Mouse (Mus musculus) kidney, embryonic 15.5 days (tissue): Measurements from ENCODE around the gene Pgf. TPM values are rescaled to one million over a fixed set of nuclear protein-coding genes. Genes with fewer than 3 reads are reported as not detected.

Experiments
- ATAC-seq: fragments of 200-750 bp; cut with Nextera tagmentation; replicated peaks from 2 replicates; pipeline ENCODE4 v1.8.0; 2017; ENCODE audit warnings: moderate TSS enrichment; ENCODE audit not compliant: low FRiP score
- H3K27ac ChIP-seq: fragments of 300-500 bp; sonication (generic); 2 replicates; pipeline ENCODE4 v1.5.1; 2015; ENCODE audit warnings: mild to moderate bottlenecking, inconsistent platforms
- H3K27me3 ChIP-seq: fragments of 300-500 bp; sonication (generic); 2 replicates; pipeline ENCODE4 v1.6.1; 2015; ENCODE audit warnings: inconsistent platforms
- H3K36me3 ChIP-seq: fragments of 300-500 bp; sonication (generic); 2 replicates; pipeline ENCODE4 v1.6.1; 2015; ENCODE audit warnings: inconsistent platforms
- H3K4me1 ChIP-seq: fragments of 300-500 bp; sonication (generic); 2 replicates; pipeline ENCODE4 v1.6.1; 2015; ENCODE audit warnings: inconsistent platforms
- H3K4me2 ChIP-seq: fragments of 300-500 bp; sonication (generic); 2 replicates; pipeline ENCODE4 v1.6.1; 2015; ENCODE audit warnings: moderate library complexity, mild to moderate bottlenecking, inconsistent platforms
- H3K4me3 ChIP-seq: fragments of 300-500 bp; sonication (generic); replicated peaks from 2 replicates; pipeline ENCODE4 v1.5.1; 2015; ENCODE audit warnings: mild to moderate bottlenecking, inconsistent platforms
- H3K9ac ChIP-seq: fragments of 300-500 bp; sonication (generic); 2 replicates; pipeline ENCODE4 v1.6.1; 2015; ENCODE audit warnings: mild to moderate bottlenecking, inconsistent platforms
- H3K9me3 ChIP-seq: fragments of 300-500 bp; sonication (generic); replicated peaks from 2 replicates; pipeline ENCODE4 v1.6.1; 2016; ENCODE audit warnings: inconsistent platforms
- WGBS: fragments of 180-500 bp; shearing (Covaris S2); methylation state at CpG from one replicate; pipeline ENCODE4 v1.1.7; 2015; ENCODE audit warnings: mixed read lengths; 5-methylcytosine and 5-hydroxymethylcytosine counted together
- polyA plus RNA-seq: library from polyadenylated mRNA; unstranded; fragments of >200 nt; fragmentation: Nextera tagmentation; extraction: Ambion mirVana; gene quantifications from 2 replicates; pipeline ENCODE4 v1.2.1, GENCODE M21; 2015

The Pgf gene
- polyA plus RNA-seq, 1 experiment from 2014 or later, result 18.8 TPM

DNA sequence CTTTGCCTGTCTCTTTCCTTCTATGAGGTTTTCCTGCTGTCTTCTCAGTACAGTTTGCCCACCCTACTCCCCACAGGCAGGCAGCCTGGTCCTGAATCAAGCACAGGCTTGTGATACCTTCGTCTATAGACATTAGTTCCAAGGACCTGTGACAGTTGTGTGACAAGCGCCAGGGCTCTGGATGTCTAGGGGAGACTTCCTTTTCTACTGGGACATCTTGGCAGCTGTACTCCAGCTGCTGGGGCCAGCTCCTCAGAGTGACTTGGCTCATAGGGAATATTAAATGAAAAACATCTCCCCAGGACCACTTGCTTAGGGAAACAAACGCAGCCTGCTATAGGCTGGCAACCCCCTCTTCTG lies 6.7 kb downstream of the Pgf start:
- no peak for ATAC-seq
- H3K36me3 ChIP-seq, result peaks cover 12% of the 10 kb centered on the region; the same call in 1 of the 2 replicates
- H3K4me1 ChIP-seq, result peaks cover 25% of the 10 kb centered on the region
- WGBS, result 82% methylated on average over 3 of the region's 3 CpGs
- H3K9me3 ChIP-seq, result no peaks in the 10 kb centered on the region
- H3K4me2 ChIP-seq, result no peak overlapping the region
- no peak overlapping the region for H3K9ac ChIP-seq
- no peak overlapping the region for H3K27ac ChIP-seq
- no peaks in the 10 kb centered on the region for H3K27me3 ChIP-seq
- H3K4me3 ChIP-seq, result no peak overlapping the region

DNA sequence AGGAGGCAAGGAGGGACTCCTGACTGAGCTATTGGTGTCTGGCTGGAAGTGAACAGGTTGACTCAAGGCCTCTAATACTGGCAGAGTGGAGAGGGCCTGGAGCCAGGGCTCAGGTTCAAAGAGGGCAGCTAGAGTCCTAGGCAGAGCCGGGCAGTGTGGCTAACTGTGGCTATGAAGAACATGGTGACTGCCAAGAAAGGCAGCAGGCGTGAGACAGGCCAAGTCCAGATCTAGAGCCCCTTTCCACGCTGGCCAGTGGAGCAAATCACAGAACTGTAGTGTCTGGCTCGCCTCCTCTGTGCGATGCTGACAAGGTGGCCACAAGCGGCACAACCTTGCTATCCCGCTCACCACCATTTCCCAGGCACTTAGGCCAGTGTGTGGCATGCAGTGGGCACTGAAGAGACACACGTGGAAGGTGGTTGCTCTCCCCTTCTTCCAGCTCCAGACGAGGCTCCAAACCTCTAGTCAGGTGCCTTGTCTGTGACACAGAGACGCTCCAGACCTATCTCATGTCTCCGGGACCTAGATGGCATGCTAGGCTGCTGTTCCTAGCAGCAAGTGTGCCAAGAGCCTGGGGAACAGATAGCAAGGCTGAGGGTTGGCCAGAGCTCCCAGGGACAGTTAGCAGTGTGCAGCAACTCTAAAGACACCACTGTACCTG lies 7.2 kb downstream of the Pgf start:
- Histone ChIP-seq H3K9ac (no peak overlapping the region), H3K4me2 (no peak overlapping the region), H3K4me1 (peaks cover 20% of the 10 kb centered on the region), H3K4me3 (no peak overlapping the region), H3K27me3 (no peaks in the 10 kb centered on the region), H3K9me3 (no peaks in the 10 kb centered on the region), H3K27ac (no peak overlapping the region), H3K36me3 (peaks cover 12% of the 10 kb centered on the region; the same call in 1 of the 2 replicates)
- no peak for ATAC-seq
- WGBS, result 85% methylated on average over 11 of the region's 11 CpGs

DNA sequence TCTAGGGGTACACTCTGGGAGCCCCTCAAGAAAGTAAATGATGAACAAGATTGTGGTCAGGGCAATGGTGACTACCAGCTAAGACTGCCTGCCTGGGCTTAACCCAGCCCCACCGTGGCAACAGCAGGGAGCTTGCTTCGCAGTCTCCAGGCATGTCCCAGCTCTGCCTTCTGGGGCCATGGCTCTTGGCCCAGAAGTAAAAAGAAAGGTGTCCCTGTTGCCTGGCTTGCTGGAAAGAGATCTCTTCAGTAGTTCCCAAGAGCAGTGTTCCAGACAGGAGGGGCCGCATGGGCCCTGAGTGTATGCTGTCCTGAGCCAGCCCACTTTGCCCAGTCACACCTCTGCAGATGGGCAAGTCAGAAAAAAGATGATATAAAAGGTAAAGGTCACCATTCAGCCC lies 7.7 kb downstream of the Pgf start:
- Histone ChIP-seq H3K9me3 (no peaks in the 10 kb centered on the region), H3K4me1 (peaks cover 14% of the 10 kb centered on the region), H3K4me2 (peak overlapping the region; percentile 41; the same call in 1 of the 2 replicates), H3K27me3 (no peaks in the 10 kb centered on the region), H3K27ac (no peak overlapping the region), H3K36me3 (peaks cover 12% of the 10 kb centered on the region; the same call in 1 of the 2 replicates), H3K9ac (no peak overlapping the region), H3K4me3 (no peak overlapping the region)
- ATAC-seq, result no peak
- WGBS, result 65% methylated on average over 3 of the region's 3 CpGs

DNA sequence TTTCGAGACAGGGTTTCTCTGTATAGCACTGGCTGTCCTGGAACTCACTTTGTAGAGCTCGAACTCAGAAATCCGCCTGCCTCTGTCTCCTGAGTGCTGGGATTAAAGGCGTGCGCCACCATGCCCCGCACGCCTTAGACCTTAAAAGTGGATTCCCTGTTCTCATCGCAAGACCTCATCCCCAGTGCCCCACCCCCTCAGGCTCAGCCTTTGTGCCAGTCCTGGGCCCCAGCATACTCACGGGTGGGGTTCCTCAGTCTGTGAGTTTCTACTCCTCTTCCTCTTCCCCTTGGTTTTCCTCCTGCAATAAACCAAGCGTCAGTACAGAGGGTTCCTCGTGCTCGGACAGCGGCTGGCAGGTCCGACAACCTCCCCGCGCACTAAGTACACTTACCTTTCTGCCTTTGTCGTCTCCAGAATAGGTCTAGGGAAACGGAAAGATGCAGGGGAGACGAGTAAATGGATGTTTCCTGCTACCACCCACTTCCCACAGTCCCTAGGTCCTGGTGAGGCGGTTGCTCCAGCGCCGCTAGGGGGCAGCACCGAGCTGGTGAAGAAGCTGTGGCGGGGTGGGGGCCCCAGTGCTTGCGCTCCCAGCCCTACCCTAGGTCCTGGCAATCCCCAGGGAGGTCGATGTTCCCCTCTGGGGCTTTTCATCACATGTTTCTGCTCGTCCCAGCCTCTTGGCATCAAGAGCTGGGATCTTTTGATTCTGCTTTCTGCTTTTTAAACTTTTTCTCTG lies 8.3 kb downstream of the Pgf start:
- Histone ChIP-seq H3K27ac (no peak overlapping the region), H3K27me3 (no peaks in the 10 kb centered on the region), H3K4me3 (peak overlapping the region; percentile 7; the same call in 1 of the 2 replicates), H3K4me2 (peak overlapping the region; percentile 41), H3K36me3 (peaks cover 12% of the 10 kb centered on the region; the same call in 1 of the 2 replicates), H3K9ac (no peak overlapping the region; the same call in 1 of the 2 replicates), H3K4me1 (peaks cover 12% of the 10 kb centered on the region; the same call in 1 of the 2 replicates), H3K9me3 (no peaks in the 10 kb centered on the region)
- WGBS, result 29% methylated on average over 27 of the region's 27 CpGs
- ATAC-seq, result peak; percentile 61; the same call in 1 of the 2 replicates

DNA sequence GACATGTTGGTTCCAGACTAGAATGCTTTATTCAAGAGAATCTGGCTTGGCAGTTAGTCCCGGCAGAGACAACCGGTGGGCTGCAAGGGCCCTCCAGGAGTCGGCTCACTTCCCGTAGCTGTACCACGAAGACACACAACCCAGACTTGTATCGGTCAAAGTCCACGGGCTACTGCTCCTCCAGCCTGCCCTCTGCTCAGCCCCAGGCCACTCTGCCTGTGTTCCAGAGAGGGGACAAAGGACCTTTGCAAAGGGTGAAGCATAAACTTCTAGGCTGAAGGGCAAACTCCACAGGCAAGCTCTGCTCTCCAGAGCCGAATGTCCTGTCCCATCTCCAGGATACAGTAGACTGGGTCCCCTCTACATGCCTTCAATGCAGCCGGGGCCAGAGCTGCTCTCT lies 11.0 kb downstream of the Pgf start:
- Histone ChIP-seq H3K4me2 (no peak overlapping the region), H3K27me3 (no peaks in the 10 kb centered on the region), H3K4me3 (no peak overlapping the region), H3K9ac (no peak overlapping the region), H3K36me3 (peaks cover 12% of the 10 kb centered on the region; the same call in 1 of the 2 replicates), H3K9me3 (no peaks in the 10 kb centered on the region), H3K27ac (no peak overlapping the region), H3K4me1 (0 out of 2 replicates have a peak, but pooled peaks cover 6% of the 10 kb centered on the region)
- WGBS, result 92% methylated on average over 9 of the region's 9 CpGs
- ATAC-seq, result no peak

DNA sequence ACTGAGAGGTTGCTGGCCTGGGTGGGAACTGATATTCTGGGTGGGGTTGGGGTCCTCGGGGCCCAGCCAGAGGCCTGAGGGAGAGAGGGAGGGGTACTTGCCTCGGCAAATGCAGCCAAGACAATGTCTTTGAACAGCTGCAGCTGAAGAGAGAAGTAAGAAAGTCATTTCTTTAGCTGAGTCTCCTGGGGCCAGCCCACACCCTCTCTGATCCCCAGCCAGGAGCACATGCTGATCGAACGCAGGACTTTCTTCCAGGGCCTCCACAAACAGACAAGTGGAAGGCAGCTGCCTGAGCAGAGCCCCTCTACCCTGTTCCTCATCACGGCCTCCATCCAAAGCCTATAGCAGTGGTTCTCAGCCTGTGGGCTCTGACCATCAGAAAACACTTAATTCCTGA lies 12.6 kb downstream of the Pgf start:
- no peak overlapping the region for H3K4me3 ChIP-seq
- peaks cover 9% of the 10 kb centered on the region; the same call in 1 of the 2 replicates for H3K36me3 ChIP-seq
- no peak overlapping the region for H3K27ac ChIP-seq
- WGBS, result 89% methylated on average over 5 of the region's 5 CpGs
- no peak for ATAC-seq
- H3K9ac ChIP-seq, result no peak overlapping the region
- H3K9me3 ChIP-seq, result no peaks in the 10 kb centered on the region
- H3K4me2 ChIP-seq, result no peak overlapping the region
- H3K4me1 ChIP-seq, result 0 out of 2 replicates have a peak, but pooled peaks cover 6% of the 10 kb centered on the region
- H3K27me3 ChIP-seq, result no peaks in the 10 kb centered on the region

DNA sequence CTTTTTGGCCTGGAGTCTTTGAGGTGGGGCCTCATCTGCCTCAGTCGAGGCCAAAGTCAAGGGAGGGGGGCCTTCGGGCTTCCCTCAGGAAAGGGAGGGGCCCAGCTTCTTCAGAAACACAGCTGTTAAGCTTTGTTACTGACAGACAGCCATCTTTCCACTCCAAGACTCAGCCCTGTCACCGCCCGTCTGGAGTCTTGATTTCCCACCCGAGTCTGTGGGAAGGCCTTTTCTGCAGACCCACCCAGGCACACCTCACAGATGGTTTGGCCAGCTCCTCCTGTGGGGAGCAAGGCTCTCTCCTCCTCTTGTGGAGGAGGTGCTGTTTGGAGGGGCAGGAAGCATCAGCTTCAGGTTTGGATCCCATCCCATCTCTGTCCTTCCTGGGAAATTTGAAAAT lies 18.0 kb downstream of the Pgf start:
- Histone ChIP-seq H3K9ac (no peak overlapping the region), H3K4me2 (no peak overlapping the region), H3K4me3 (no peak overlapping the region), H3K27ac (no peak overlapping the region), H3K36me3 (no peaks in the 10 kb centered on the region), H3K4me1 (no peaks in the 10 kb centered on the region), H3K9me3 (no peaks in the 10 kb centered on the region), H3K27me3 (no peaks in the 10 kb centered on the region)
- WGBS, result 68% methylated on average over 5 of the region's 5 CpGs
- ATAC-seq, result no peak

DNA sequence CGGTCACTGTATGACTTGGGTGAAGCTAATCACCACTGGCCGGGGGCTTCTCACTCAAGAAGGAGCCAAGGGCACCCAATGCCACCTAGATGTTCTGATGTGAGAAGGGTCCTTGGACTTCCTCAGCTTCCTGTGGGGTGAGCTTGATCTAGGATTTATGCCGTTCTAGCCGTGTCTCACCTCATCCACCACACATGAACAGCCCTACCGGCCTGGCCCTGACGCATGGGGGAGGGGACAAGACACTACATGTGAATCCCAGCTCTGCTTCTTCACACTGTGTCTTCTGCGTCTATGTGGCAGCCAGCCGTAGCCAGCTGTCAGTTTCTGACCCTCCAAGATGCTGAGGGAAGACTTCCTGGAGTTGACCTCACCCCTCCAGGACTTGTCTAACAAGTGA lies 18.8 kb downstream of the Pgf start:
- H3K9me3 ChIP-seq, result no peaks in the 10 kb centered on the region
- no peak overlapping the region for H3K4me2 ChIP-seq
- H3K36me3 ChIP-seq, result no peaks in the 10 kb centered on the region
- WGBS, result 83% methylated on average over 8 of the region's 8 CpGs
- no peaks in the 10 kb centered on the region for H3K27me3 ChIP-seq
- ATAC-seq, result no peak
- no peak overlapping the region for H3K9ac ChIP-seq
- no peaks in the 10 kb centered on the region for H3K4me1 ChIP-seq
- H3K27ac ChIP-seq, result no peak overlapping the region
- no peak overlapping the region for H3K4me3 ChIP-seq

DNA sequence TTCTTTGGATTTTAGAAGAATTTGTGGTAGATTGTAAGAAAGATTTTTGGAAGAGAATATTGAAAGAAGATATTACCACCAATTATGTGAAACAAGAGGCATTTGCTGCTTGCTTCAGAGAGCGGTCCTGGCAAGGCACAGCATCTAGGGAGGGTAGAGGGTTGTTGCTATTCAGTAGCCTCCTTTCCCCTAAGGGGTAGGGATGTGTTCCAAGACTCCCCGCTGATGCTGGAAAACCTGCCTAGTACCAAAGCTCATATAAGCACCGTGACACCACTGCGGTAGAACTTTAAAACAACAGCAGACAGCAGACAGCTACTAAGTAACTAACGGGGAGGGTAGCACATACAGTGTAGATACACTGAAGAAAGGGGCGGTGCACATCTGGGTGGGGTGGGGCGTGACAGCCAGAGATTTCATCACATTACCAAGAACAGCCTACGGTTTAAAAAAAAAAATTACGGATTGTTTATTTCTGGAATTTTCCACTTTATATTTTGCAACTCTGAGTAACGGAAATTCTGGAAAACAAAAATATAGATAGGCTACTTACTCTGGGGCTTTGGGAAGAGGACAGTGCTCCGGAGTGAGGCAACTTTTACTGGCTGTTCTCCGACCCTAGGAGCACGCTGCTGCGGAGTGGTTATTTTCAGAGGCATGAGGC lies 19.7 kb downstream of the Pgf start:
- no peak overlapping the region for H3K9ac ChIP-seq
- H3K4me2 ChIP-seq, result no peak overlapping the region
- H3K4me3 ChIP-seq, result no peak overlapping the region
- H3K4me1 ChIP-seq, result no peaks in the 10 kb centered on the region
- no peaks in the 10 kb centered on the region for H3K36me3 ChIP-seq
- 87% methylated on average over 14 of the region's 14 CpGs for WGBS
- H3K27me3 ChIP-seq, result no peaks in the 10 kb centered on the region
- no peaks in the 10 kb centered on the region for H3K9me3 ChIP-seq
- ATAC-seq, result no peak
- H3K27ac ChIP-seq, result no peak overlapping the region

DNA sequence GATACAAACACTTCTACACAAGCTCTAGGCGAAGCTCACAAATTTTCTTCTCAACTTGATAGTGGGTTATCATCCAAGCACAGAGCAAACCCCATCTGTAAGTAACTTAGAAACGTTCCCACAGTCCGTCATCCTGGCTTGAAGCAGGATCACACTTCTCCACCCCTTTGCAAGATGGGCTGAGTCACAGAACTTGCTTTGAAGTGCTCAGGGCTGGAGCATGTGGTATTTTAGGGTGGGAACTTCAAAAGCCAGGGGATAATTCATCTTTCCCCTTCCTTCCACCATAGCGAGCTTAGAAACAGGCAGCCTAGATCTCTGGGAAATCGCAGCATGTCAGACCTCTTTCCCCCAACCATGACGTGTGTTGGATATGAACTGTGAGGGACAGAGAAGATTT lies 21.3 kb downstream of the Pgf start:
- H3K36me3 ChIP-seq, result no peaks in the 10 kb centered on the region
- H3K9me3 ChIP-seq, result no peaks in the 10 kb centered on the region
- no peak overlapping the region for H3K4me3 ChIP-seq
- H3K4me2 ChIP-seq, result no peak overlapping the region
- no peak overlapping the region for H3K27ac ChIP-seq
- H3K4me1 ChIP-seq, result no peaks in the 10 kb centered on the region; the same call in 1 of the 2 replicates
- 20% methylated on average over 6 of the region's 6 CpGs for WGBS
- ATAC-seq, result no peak
- H3K9ac ChIP-seq, result no peak overlapping the region
- H3K27me3 ChIP-seq, result peaks cover 5% of the 10 kb centered on the region

DNA sequence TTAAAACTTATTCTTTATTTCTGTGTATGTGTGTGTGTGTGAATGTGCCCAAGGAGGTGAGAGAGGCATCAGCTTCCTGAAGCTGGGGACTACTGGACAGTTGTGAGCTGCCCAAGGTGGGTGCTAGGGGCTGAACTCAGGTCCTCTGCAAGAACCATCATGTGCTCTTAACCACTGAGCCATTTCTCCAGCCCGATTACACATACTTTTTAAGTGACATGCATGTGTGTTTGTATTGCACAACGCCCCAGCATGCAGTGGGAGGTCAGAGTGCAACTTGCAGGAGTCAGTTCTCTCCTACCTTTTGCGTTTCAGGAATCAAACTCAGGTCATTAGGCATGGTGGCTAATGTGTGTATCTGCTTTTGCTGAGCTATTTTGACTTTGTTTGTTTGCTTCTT lies 24.6 kb downstream of the Pgf start:
- WGBS, result 68% methylated on average over 3 of the region's 3 CpGs
- Histone ChIP-seq H3K27me3 (peaks cover 26% of the 10 kb centered on the region), H3K9ac (no peak overlapping the region), H3K4me2 (no peak overlapping the region), H3K27ac (no peak overlapping the region), H3K4me1 (peaks cover 11% of the 10 kb centered on the region), H3K36me3 (no peaks in the 10 kb centered on the region), H3K4me3 (no peak overlapping the region), H3K9me3 (no peaks in the 10 kb centered on the region)
- no peak for ATAC-seq
